Mouse (Mus musculus) limb, embryonic 11.5 days (tissue): ENCODE data around the gene Alcam. TPM values are rescaled to one million over a fixed set of nuclear protein-coding genes. Genes with fewer than 3 reads are reported as not detected.

Experiments used
- ATAC-seq: fragments of 200-750 bp; cut with Nextera tagmentation; 2 replicates; pipeline ENCODE4 v1.8.0; 2017; ENCODE audit warnings: low read depth; ENCODE audit not compliant: insufficient number of reproducible peaks, low FRiP score, low TSS enrichment
- DNase-seq: peaks from one replicate; pipeline ENCODE4 v3.0.0-alpha.2; 2015; ENCODE audit warnings: low spot score
- H3K27ac ChIP-seq: fragments of 300-500 bp; sonication (generic); replicated peaks from 2 replicates; pipeline ENCODE4 v1.5.1; 2014; ENCODE audit warnings: low read depth, mild to moderate bottlenecking, low read length
- H3K27me3 ChIP-seq: fragments of 300-500 bp; sonication (generic); 2 replicates; pipeline ENCODE4 v1.6.1; 2014; ENCODE audit warnings: mild to moderate bottlenecking, low read length, mixed read lengths; ENCODE audit not compliant: control insufficient read depth, insufficient read depth
- H3K36me3 ChIP-seq: fragments of 300-500 bp; sonication (generic); 2 replicates; pipeline ENCODE4 v1.6.1; 2014; ENCODE audit warnings: mild to moderate bottlenecking, low read length, moderate library complexity, mixed read lengths; ENCODE audit not compliant: control insufficient read depth, insufficient read depth
- H3K4me1 ChIP-seq: fragments of 300-500 bp; sonication (generic); 2 replicates; pipeline ENCODE4 v1.6.1; 2014; ENCODE audit warnings: low read length, mixed read lengths; ENCODE audit not compliant: control insufficient read depth, insufficient read depth
- H3K4me2 ChIP-seq: fragments of 300-500 bp; sonication (generic); 2 replicates; pipeline ENCODE4 v1.6.1; 2014; ENCODE audit warnings: low read depth, mild to moderate bottlenecking, moderate library complexity; ENCODE audit not compliant: severe bottlenecking
- H3K4me3 ChIP-seq: fragments of 300-500 bp; sonication (generic); 2 replicates; pipeline ENCODE4 v1.5.1; 2014; ENCODE audit warnings: low read depth, low read length
- H3K9ac ChIP-seq: fragments of 300-500 bp; sonication (generic); 2 replicates; pipeline ENCODE4 v1.6.1; 2014; ENCODE audit warnings: mild to moderate bottlenecking, low read length
- H3K9me3 ChIP-seq: fragments of 300-500 bp; sonication (generic); 2 replicates; pipeline ENCODE4 v1.6.1; 2016; ENCODE audit warnings: low read length; ENCODE audit not compliant: control insufficient read depth
- WGBS: fragments of 180-500 bp; shearing (Covaris S2); extraction: QIAGEN DNeasy Blood & Tissue Kit; methylation state at CpG from one replicate; pipeline ENCODE4 v1.1.7; 2014; 5-methylcytosine and 5-hydroxymethylcytosine counted together
- polyA plus RNA-seq: library from polyadenylated mRNA; unstranded; fragments of >200 nt; fragmentation: Nextera tagmentation; extraction: Ambion mirVana; gene quantifications from 2 replicates; pipeline ENCODE4 v1.2.1, GENCODE M21; 2014

Gene Alcam
- polyA plus RNA-seq, 1 experiment from 2014 or later = 15.1 TPM

GRCm38 (mm10) chr16:52413714-52414113 is 40.2 kb downstream of the Alcam start:
- WGBS = 86% methylated on average over 3 of the region's 3 CpGs
- no peak for ATAC-seq

GRCm38 (mm10) chr16:52406072-52406471 is 47.8 kb downstream of the Alcam start:
- H3K9me3 ChIP-seq = no peaks in the 10 kb centered on the region
- no peak overlapping the region for H3K27ac ChIP-seq
- H3K36me3 ChIP-seq = no peaks in the 10 kb centered on the region
- no peaks in the 10 kb centered on the region for H3K27me3 ChIP-seq
- no peak for DNase-seq
- 86% methylated on average over 3 of the region's 3 CpGs for WGBS
- no peak overlapping the region for H3K9ac ChIP-seq
- no peaks in the 10 kb centered on the region for H3K4me1 ChIP-seq
- no peak for ATAC-seq
- H3K4me2 ChIP-seq = no peak overlapping the region
- H3K4me3 ChIP-seq = no peak overlapping the region

More at GRCm38 (mm10) chr16:52413714-52414113, 40.2 kb downstream of the Alcam start:
- Histone ChIP-seq H3K27me3 (no peaks in the 10 kb centered on the region), H3K4me1 (no peaks in the 10 kb centered on the region), H3K9me3 (no peaks in the 10 kb centered on the region), H3K4me2 (no peak overlapping the region), H3K4me3 (no peak overlapping the region), H3K27ac (no peak overlapping the region), H3K9ac (no peak overlapping the region), H3K36me3 (no peaks in the 10 kb centered on the region)
- no peak for DNase-seq

GRCm38 (mm10) chr16:52405272-52405671 is 48.6 kb downstream of the Alcam start:
- WGBS = 44% methylated on average over 2 of the region's 2 CpGs
- Histone ChIP-seq H3K36me3 (no peaks in the 10 kb centered on the region), H3K27me3 (no peaks in the 10 kb centered on the region), H3K4me1 (no peaks in the 10 kb centered on the region), H3K9ac (no peak overlapping the region), H3K27ac (no peak overlapping the region), H3K4me2 (no peak overlapping the region), H3K9me3 (no peaks in the 10 kb centered on the region), H3K4me3 (no peak overlapping the region)
- no peak for DNase-seq
- ATAC-seq = no peak

GRCm38 (mm10) chr16:52399112-52399511 is 54.8 kb downstream of the Alcam start:
- Histone ChIP-seq H3K27me3 (no peaks in the 10 kb centered on the region), H3K36me3 (no peaks in the 10 kb centered on the region), H3K4me3 (no peak overlapping the region), H3K27ac (no peak overlapping the region), H3K9me3 (no peaks in the 10 kb centered on the region), H3K9ac (no peak overlapping the region), H3K4me2 (no peak overlapping the region), H3K4me1 (no peaks in the 10 kb centered on the region)
- WGBS = 88% methylated on average over 3 of the region's 3 CpGs
- ATAC-seq (no peak), DNase-seq (no peak)

GRCm38 (mm10) chr16:52386781-52387300 is 67.0 kb downstream of the Alcam start:
- H3K4me3 ChIP-seq = no peak overlapping the region
- H3K9ac ChIP-seq = no peak overlapping the region
- H3K4me1 ChIP-seq = 0 out of 2 replicates have a peak, but pooled peaks cover 3% of the 10 kb centered on the region
- 56% methylated on average over 5 of the region's 5 CpGs for WGBS
- ATAC-seq (no peak), DNase-seq (no peak)
- no peaks in the 10 kb centered on the region for H3K36me3 ChIP-seq
- no peak overlapping the region for H3K4me2 ChIP-seq
- no peaks in the 10 kb centered on the region for H3K9me3 ChIP-seq
- no peaks in the 10 kb centered on the region for H3K27me3 ChIP-seq
- no peak overlapping the region for H3K27ac ChIP-seq

- Histone ChIP-seq H3K4me3 (no peak overlapping the region), H3K9me3 (no peaks in the 10 kb centered on the region), H3K4me2 (no peak overlapping the region), H3K27me3 (no peaks in the 10 kb centered on the region), H3K27ac (no peak overlapping the region), H3K9ac (no peak overlapping the region), H3K4me1 (0 out of 2 replicates have a peak, but pooled peaks cover 3% of the 10 kb centered on the region), H3K36me3 (no peaks in the 10 kb centered on the region)
- ATAC-seq (peak; percentile 31; the same call in 1 of the 2 replicates), DNase-seq (peak; percentile 26)
- 39% methylated on average over 13 of the region's 13 CpGs for WGBS
Measured at GRCm38 (mm10) chr16:52383456-52384185, 70.3 kb downstream of the Alcam start.

GRCm38 (mm10) chr16:52378811-52379597 is 74.9 kb downstream of the Alcam start:
- H3K9ac ChIP-seq = no peak overlapping the region
- H3K4me2 ChIP-seq = no peak overlapping the region
- no peaks in the 10 kb centered on the region for H3K9me3 ChIP-seq
- DNase-seq (no peak), ATAC-seq (no peak)
- H3K27ac ChIP-seq = no peak overlapping the region
- H3K4me1 ChIP-seq = 0 out of 2 replicates have a peak, but pooled peaks cover 3% of the 10 kb centered on the region
- WGBS = 76% methylated on average over 7 of the region's 7 CpGs
- H3K27me3 ChIP-seq = no peaks in the 10 kb centered on the region
- no peak overlapping the region for H3K4me3 ChIP-seq
- no peaks in the 10 kb centered on the region for H3K36me3 ChIP-seq

GRCm38 (mm10) chr16:52376827-52377226 is 77.0 kb downstream of the Alcam start:
- H3K27me3 ChIP-seq = no peaks in the 10 kb centered on the region
- ATAC-seq = no peak

More at GRCm38 (mm10) chr16:52376827-52377226, 77.0 kb downstream of the Alcam start:
- H3K36me3 ChIP-seq = no peaks in the 10 kb centered on the region
- no peak overlapping the region for H3K9ac ChIP-seq
- no peaks in the 10 kb centered on the region for H3K9me3 ChIP-seq
- 90% methylated on average over 2 of the region's 2 CpGs for WGBS
- no peak overlapping the region for H3K4me3 ChIP-seq
- H3K4me1 ChIP-seq = no peaks in the 10 kb centered on the region
- no peak overlapping the region for H3K4me2 ChIP-seq
- no peak for DNase-seq
- H3K27ac ChIP-seq = no peak overlapping the region
